Mouse (Mus musculus): Measurements from ENCODE around the gene A3galt2. TPM values are rescaled to one million over a fixed set of nuclear protein-coding genes. Genes with fewer than 3 reads are reported as not detected.

The A3galt2 gene
- polyA plus RNA-seq (2015; fragmentation: Nextera tagmentation; extraction: Ambion mirVana), result 0.02 TPM in 1 of 2 replicates, not detected in the other

- H3K27ac ChIP-seq (ENCODE audit: low read length), result no peak within 1 kb of the TSS
- no peaks in the 10 kb centered on the region for H3K9me3 ChIP-seq (replicated peaks; ENCODE audit: control insufficient read depth, low read length)
- WGBS (ENCODE audit: insufficient replicate concordance), result 60% methylated on average over 3 of the region's 3 CpGs
- H3K36me3 ChIP-seq (ENCODE audit: control insufficient read depth, insufficient read depth), result peaks cover 14% of the 10 kb centered on the region
- H3K9ac ChIP-seq (ENCODE audit: low read depth, low read length), result no peak within 1 kb of the TSS
- H3K4me1 ChIP-seq (ENCODE audit: control insufficient read depth, low read depth, low read length), result peaks cover 5% of the 10 kb centered on the region
- no peak for ATAC-seq (ENCODE audit: low read depth)
- H3K4me2 ChIP-seq (ENCODE audit: low read depth, low read length), result no peak within 1 kb of the TSS
- H3K4me3 ChIP-seq (ENCODE audit: low read depth, low read length), result no peak within 1 kb of the TSS
- H3K27me3 ChIP-seq (ENCODE audit: control insufficient read depth, insufficient read depth, low read depth, low read length), result no peaks in the 10 kb centered on the region
Measured at GRCm38 (mm10) chr4:128755064-128755463, at the start of gene A3galt2. Gene A3galt2, plus strand, starts transcription at chr4:128755364.

GRCm38 (mm10) chr4:128706626-128707025 lies 48.5 kb upstream of the A3galt2 start:
- Histone ChIP-seq H3K27me3 (ENCODE audit: control insufficient read depth, insufficient read depth, low read depth, low read length) (peaks cover 5% of the 10 kb centered on the region; the same call in 1 of the 2 replicates), H3K27ac (ENCODE audit: low read length) (no peak overlapping the region), H3K4me2 (ENCODE audit: low read depth, low read length) (no peak overlapping the region), H3K9me3 (replicated peaks; ENCODE audit: control insufficient read depth, low read length) (no peaks in the 10 kb centered on the region), H3K4me1 (ENCODE audit: control insufficient read depth, low read depth, low read length) (peaks cover 14% of the 10 kb centered on the region), H3K4me3 (ENCODE audit: low read depth, low read length) (no peak overlapping the region), H3K36me3 (ENCODE audit: control insufficient read depth, insufficient read depth) (no peaks in the 10 kb centered on the region), H3K9ac (ENCODE audit: low read depth, low read length) (no peak overlapping the region)
- peak; percentile 28 for ATAC-seq (ENCODE audit: low read depth)
- WGBS (ENCODE audit: insufficient replicate concordance), result 5% methylated on average over 9 of the region's 9 CpGs

GRCm38 (mm10) chr4:128707384-128707783 lies 47.8 kb upstream of the A3galt2 start:
- Histone ChIP-seq H3K4me3 (ENCODE audit: low read depth, low read length) (no peak overlapping the region), H3K27me3 (ENCODE audit: control insufficient read depth, insufficient read depth, low read depth, low read length) (peaks cover 5% of the 10 kb centered on the region; the same call in 1 of the 2 replicates), H3K4me2 (ENCODE audit: low read depth, low read length) (no peak overlapping the region), H3K9ac (ENCODE audit: low read depth, low read length) (no peak overlapping the region), H3K27ac (ENCODE audit: low read length) (no peak overlapping the region), H3K9me3 (replicated peaks; ENCODE audit: control insufficient read depth, low read length) (no peaks in the 10 kb centered on the region), H3K36me3 (ENCODE audit: control insufficient read depth, insufficient read depth) (no peaks in the 10 kb centered on the region), H3K4me1 (ENCODE audit: control insufficient read depth, low read depth, low read length) (peaks cover 19% of the 10 kb centered on the region)
- ATAC-seq (ENCODE audit: low read depth), result no peak
- WGBS (ENCODE audit: insufficient replicate concordance), result 39% methylated on average over 4 of the region's 4 CpGs

GRCm38 (mm10) chr4:128709061-128709780 lies 45.9 kb upstream of the A3galt2 start:
- Histone ChIP-seq H3K27ac (ENCODE audit: low read length) (no peak overlapping the region), H3K4me3 (ENCODE audit: low read depth, low read length) (no peak overlapping the region), H3K9me3 (replicated peaks; ENCODE audit: control insufficient read depth, low read length) (no peaks in the 10 kb centered on the region), H3K4me2 (ENCODE audit: low read depth, low read length) (no peak overlapping the region), H3K36me3 (ENCODE audit: control insufficient read depth, insufficient read depth) (no peaks in the 10 kb centered on the region), H3K9ac (ENCODE audit: low read depth, low read length) (no peak overlapping the region), H3K4me1 (ENCODE audit: control insufficient read depth, low read depth, low read length) (peaks cover 19% of the 10 kb centered on the region), H3K27me3 (ENCODE audit: control insufficient read depth, insufficient read depth, low read depth, low read length) (peaks cover 5% of the 10 kb centered on the region; the same call in 1 of the 2 replicates)
- 31% methylated on average over 15 of the region's 15 CpGs for WGBS (ENCODE audit: insufficient replicate concordance)
- peak; percentile 55 for ATAC-seq (ENCODE audit: low read depth)

DNA sequence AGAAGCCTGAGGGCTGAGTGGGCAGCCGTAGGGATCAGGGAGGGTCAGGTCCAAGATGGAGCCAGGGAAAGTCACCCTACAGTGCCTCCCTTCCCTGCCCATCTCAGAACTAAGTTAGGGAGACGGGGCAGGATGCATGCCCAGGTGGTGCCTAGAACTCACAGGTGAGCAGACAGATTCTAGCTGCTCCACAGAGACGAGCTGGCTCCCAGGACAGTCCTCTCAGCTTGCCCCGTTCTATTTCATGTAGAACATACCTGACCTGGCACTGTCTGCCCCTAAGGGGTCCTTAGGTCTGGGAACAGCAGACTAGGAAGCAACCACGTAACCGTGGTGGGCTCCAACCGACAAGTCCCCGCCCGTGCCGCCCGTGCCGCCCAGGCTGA lies 45.4 kb upstream of the A3galt2 start:
- Histone ChIP-seq H3K9ac (ENCODE audit: low read depth, low read length) (no peak overlapping the region), H3K27ac (ENCODE audit: low read length) (no peak overlapping the region), H3K36me3 (ENCODE audit: control insufficient read depth, insufficient read depth) (no peaks in the 10 kb centered on the region), H3K4me1 (ENCODE audit: control insufficient read depth, low read depth, low read length) (peaks cover 19% of the 10 kb centered on the region), H3K9me3 (replicated peaks; ENCODE audit: control insufficient read depth, low read length) (no peaks in the 10 kb centered on the region), H3K4me2 (ENCODE audit: low read depth, low read length) (no peak overlapping the region), H3K27me3 (ENCODE audit: control insufficient read depth, insufficient read depth, low read depth, low read length) (peaks cover 5% of the 10 kb centered on the region; the same call in 1 of the 2 replicates), H3K4me3 (ENCODE audit: low read depth, low read length) (no peak overlapping the region)
- WGBS (ENCODE audit: insufficient replicate concordance), result 72% methylated on average over 12 of the region's 12 CpGs
- no peak for ATAC-seq (ENCODE audit: low read depth)

DNA sequence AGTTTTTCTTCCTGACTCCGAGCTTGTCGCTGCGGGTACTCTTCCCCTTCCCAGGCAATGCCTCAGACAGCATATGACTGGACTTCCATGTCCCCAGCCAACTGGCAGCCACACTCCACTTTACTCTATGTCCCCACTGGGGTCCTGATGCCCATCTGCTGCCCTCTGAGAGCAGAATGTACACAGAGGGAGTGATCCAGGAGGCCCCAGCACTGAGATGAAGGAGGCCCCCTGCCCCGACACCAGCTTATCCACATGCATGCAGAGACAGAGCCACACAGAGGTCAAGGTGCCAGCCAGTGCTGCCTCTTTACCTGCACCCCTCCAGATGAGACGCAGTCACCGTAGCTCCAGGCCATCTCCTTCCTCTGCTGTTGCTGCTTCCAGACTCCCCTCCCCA lies 44.9 kb upstream of the A3galt2 start:
- Histone ChIP-seq H3K4me1 (ENCODE audit: control insufficient read depth, low read depth, low read length) (peaks cover 19% of the 10 kb centered on the region), H3K4me2 (ENCODE audit: low read depth, low read length) (no peak overlapping the region), H3K27ac (ENCODE audit: low read length) (no peak overlapping the region), H3K9me3 (replicated peaks; ENCODE audit: control insufficient read depth, low read length) (no peaks in the 10 kb centered on the region), H3K36me3 (ENCODE audit: control insufficient read depth, insufficient read depth) (no peaks in the 10 kb centered on the region), H3K4me3 (ENCODE audit: low read depth, low read length) (no peak overlapping the region), H3K9ac (ENCODE audit: low read depth, low read length) (no peak overlapping the region), H3K27me3 (ENCODE audit: control insufficient read depth, insufficient read depth, low read depth, low read length) (peaks cover 5% of the 10 kb centered on the region; the same call in 1 of the 2 replicates)
- 84% methylated on average over 6 of the region's 6 CpGs for WGBS (ENCODE audit: insufficient replicate concordance)
- no peak for ATAC-seq (ENCODE audit: low read depth)

DNA sequence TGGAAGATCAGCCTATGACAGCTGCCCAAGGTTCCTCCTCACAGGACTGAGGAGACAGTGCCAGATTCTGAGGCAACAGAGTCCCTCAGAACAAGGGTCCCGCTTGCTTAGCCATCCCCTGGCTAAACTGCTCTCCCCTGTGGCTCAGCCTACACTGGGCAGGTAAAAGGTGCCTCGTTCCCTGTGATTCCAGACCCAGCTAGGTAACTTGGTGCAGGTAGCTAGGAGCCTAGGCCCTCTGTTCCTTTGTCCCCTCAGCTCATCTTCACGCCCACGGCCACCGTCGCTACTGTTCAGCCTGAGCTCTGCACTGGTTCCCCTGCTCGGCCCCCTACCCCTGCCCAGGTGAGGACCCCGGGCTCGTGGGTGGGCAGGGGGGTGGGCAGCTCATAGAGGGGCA lies 44.4 kb upstream of the A3galt2 start:
- ATAC-seq (ENCODE audit: low read depth), result no peak
- H3K27ac ChIP-seq (ENCODE audit: low read length), result no peak overlapping the region
- H3K36me3 ChIP-seq (ENCODE audit: control insufficient read depth, insufficient read depth), result no peaks in the 10 kb centered on the region
- H3K9me3 ChIP-seq (replicated peaks; ENCODE audit: control insufficient read depth, low read length), result no peaks in the 10 kb centered on the region
- H3K4me1 ChIP-seq (ENCODE audit: control insufficient read depth, low read depth, low read length), result peaks cover 24% of the 10 kb centered on the region
- WGBS (ENCODE audit: insufficient replicate concordance), result 64% methylated on average over 9 of the region's 9 CpGs
- H3K9ac ChIP-seq (ENCODE audit: low read depth, low read length), result no peak overlapping the region
- H3K4me2 ChIP-seq (ENCODE audit: low read depth, low read length), result no peak overlapping the region
- H3K4me3 ChIP-seq (ENCODE audit: low read depth, low read length), result no peak overlapping the region
- peaks cover 5% of the 10 kb centered on the region; the same call in 1 of the 2 replicates for H3K27me3 ChIP-seq (ENCODE audit: control insufficient read depth, insufficient read depth, low read depth, low read length)

DNA sequence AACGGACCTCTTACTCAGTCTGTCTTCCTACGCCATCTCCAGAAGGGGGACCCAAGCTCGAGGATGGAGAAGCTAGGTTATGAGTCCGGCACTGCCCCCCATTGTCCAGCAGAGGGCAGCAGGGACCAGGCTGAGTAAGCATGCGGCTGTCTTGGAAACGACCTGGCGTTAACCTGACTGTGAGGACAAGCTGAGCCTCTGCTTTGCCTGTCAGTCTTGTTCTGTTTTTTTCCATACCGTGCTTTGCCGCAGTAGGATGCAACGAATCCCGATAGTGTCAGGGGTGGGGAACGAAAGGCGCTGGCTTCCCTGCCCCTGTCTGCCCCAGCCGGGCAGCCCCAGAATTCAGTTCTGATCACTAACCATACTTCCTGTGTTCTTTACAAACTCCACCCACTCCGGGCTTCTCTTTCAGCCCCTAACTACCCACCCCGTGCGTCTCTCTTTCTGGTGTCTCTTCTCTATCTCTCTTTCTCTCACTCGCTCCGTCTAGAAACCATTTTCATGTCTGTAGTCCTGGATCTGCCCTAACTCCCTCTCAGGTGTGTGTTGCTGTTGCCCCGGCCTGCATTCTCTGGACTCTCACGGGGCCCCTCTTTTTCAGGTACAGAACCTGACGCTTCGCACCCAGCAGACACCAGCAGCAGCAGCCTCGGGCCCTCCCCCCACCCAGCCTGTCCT lies 43.6 kb upstream of the A3galt2 start:
- Histone ChIP-seq H3K4me1 (ENCODE audit: control insufficient read depth, low read depth, low read length) (peaks cover 27% of the 10 kb centered on the region), H3K4me2 (ENCODE audit: low read depth, low read length) (peak overlapping the region; percentile 66), H3K27me3 (ENCODE audit: control insufficient read depth, insufficient read depth, low read depth, low read length) (peaks cover 5% of the 10 kb centered on the region; the same call in 1 of the 2 replicates), H3K27ac (ENCODE audit: low read length) (no peak overlapping the region), H3K9ac (ENCODE audit: low read depth, low read length) (peak overlapping the region; percentile 30), H3K4me3 (ENCODE audit: low read depth, low read length) (peak overlapping the region; percentile 46), H3K9me3 (replicated peaks; ENCODE audit: control insufficient read depth, low read length) (no peaks in the 10 kb centered on the region), H3K36me3 (ENCODE audit: control insufficient read depth, insufficient read depth) (no peaks in the 10 kb centered on the region)
- peak; percentile 66 for ATAC-seq (ENCODE audit: low read depth)
- WGBS (ENCODE audit: insufficient replicate concordance), result 8% methylated on average over 24 of the region's 24 CpGs

DNA sequence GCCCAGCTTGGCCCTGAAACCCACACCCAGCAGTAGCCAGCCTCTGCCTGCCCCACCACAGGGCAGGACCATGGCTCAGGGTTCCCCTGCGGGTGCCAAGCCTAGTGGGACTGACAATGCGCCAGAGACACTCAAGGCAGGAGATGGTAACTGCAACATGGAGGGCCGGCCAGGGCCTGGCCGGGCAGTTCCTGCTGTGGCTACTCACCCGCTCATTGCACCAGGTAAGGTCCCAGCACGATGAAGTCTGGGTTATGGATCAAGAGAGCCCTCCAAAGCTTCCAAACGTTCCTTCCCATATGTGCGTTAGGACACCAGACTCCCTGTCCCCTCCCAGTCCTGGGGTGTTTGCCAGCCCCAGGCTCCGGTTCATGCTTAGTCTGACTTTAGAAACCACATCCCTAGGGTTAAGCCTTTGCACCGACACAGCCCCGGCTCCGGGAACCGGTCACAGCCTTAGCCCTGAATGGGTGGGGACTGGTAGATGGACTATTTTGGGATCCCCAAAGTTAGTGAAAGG lies 43.0 kb upstream of the A3galt2 start:
- no peak overlapping the region for H3K27ac ChIP-seq (ENCODE audit: low read length)
- H3K9ac ChIP-seq (ENCODE audit: low read depth, low read length), result peak overlapping the region; percentile 30
- peaks cover 27% of the 10 kb centered on the region for H3K4me1 ChIP-seq (ENCODE audit: control insufficient read depth, low read depth, low read length)
- no peaks in the 10 kb centered on the region for H3K9me3 ChIP-seq (replicated peaks; ENCODE audit: control insufficient read depth, low read length)
- no peaks in the 10 kb centered on the region for H3K36me3 ChIP-seq (ENCODE audit: control insufficient read depth, insufficient read depth)
- 62% methylated on average over 13 of the region's 13 CpGs for WGBS (ENCODE audit: insufficient replicate concordance)
- H3K27me3 ChIP-seq (ENCODE audit: control insufficient read depth, insufficient read depth, low read depth, low read length), result peaks cover 5% of the 10 kb centered on the region; the same call in 1 of the 2 replicates
- peak overlapping the region; percentile 46 for H3K4me3 ChIP-seq (ENCODE audit: low read depth, low read length)
- no peak for ATAC-seq (ENCODE audit: low read depth)
- peak overlapping the region; percentile 66 for H3K4me2 ChIP-seq (ENCODE audit: low read depth, low read length)
